Mouse (Mus musculus): ENCODE results near the gene Il2rb.
A peak's percentile ranks its signal among the peaks of the same experiment; 100 is the strongest.

Gene Il2rb

DNA sequence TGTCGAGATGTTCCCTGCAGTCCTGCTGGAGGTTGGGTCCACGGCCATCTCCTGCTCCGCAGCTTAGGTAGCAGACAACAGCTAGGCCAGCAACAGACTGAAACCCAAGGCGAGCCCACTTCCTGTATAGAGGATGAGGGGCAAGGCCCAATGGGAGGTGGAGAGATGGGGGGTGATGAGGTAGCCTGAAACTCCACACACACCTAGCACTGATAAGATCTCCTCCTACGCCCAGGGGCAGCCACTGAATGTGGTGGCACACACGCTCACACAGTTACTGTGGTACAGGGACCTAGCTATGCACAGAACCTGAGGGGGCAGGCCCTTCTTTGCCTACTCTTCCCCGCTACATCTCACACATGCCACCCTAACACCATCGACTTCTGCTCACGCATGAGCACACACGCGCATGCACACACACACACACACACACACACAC lies at the start of gene Il2rb:
Gene Il2rb, minus strand, starts transcription at position 304 of the 439 bp plus-strand sequence.
- no peak for DNase-seq

DNA sequence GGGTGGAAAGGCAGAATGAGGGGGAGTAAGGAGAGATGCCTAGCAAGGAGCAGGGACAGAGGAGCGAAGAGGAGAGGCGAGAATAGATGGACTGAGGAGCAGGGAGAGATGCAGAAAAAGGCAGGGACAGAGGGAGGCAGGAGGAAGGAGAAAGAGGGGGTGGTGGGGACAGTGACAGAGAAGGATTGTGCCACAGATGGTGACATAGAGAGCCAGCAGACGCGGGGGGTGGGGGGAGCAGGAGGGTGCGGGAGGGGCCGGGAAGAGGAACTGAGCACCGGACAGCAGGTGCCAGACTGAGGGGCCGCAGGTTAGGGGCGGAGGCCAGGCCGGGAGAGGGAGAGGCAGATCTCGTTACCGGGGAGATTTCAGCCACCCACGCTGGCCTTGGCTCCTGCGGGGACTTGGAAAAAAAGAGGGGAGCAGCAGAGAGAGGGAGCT lies 49.5 kb upstream of the Il2rb start, which contains the start of gene Sstr3:
Gene Sstr3, minus strand, starts transcription at position 125 of the 441 bp plus-strand sequence.
- no peak for DNase-seq

DNA sequence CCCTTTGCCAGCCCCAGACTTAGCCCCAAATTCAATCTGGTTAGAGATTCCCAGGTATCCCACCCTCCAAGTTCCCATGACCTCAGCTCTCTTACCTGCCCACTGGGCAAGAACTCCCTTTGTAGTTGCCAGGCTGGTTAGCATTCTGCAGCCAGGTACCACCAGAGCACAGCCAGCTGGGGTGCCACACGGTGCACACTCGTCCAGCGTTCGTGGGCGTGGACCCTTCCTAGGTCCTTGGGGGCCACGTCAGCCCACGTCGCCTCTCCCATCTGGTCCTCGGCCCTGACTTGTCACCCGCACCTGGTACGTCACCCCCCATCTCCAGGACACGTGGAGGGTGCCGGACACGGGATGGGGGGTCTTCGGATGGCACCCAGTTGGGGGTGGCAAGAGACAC lies 49.0 kb upstream of the Il2rb start:
- no peak for DNase-seq

DNA sequence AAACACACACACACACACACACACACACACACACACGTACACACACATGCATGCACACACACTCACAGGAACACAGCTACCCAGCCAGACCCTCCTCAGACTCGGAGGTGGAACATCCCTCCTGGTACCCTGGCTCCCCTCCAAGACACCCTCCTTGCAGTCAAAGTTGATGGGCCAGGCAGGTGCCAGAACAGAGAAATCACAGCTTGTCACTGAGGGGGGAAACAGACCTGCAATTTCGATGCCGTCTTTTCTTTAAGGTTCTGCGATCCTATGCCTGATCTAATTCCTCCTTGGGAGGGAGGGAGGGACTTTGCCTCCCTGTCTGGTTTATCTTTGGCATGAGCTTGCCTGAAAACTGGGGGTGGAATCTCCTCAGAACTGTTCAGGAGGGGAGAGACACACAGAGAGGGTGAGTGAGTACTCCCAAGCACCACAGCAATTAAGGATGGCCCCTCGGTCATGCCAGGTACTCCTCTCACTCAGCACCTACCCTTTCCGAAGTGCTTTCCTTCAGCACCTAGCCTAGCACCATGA lies 47.8 kb upstream of the Il2rb start:
- no peak for DNase-seq

DNA sequence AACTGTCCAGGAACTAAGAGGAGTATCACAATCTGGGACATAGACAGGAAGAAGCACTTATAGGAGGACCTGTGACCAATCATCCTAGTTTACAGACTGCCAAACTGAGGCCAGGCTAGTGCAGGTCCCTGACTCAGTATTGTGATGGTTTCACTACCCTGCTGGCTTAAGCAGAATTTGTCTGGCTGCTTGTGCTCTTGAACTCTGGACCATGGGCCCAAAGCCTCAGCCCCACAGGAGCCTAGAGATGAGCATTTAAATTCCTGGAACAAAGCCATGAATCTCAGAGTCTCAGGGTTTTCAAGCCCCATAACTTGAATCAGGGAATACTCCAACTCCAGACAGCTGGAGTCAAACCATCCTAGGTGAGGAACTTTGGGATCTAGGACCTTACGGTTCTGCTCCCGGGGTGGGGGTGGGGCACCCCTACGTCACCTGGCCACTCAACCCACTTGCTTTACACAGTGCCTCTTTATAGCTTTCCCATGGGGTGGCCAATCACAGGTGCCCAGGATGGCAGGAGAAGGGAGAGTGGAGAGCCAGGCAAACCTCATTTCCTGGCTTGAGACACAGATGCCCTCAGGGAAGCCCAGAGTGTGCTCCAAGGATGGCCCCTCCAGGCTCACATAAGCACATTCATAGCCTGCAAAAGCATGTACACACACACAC lies 47.2 kb upstream of the Il2rb start:
- DNase-seq: peak; percentile 6

DNA sequence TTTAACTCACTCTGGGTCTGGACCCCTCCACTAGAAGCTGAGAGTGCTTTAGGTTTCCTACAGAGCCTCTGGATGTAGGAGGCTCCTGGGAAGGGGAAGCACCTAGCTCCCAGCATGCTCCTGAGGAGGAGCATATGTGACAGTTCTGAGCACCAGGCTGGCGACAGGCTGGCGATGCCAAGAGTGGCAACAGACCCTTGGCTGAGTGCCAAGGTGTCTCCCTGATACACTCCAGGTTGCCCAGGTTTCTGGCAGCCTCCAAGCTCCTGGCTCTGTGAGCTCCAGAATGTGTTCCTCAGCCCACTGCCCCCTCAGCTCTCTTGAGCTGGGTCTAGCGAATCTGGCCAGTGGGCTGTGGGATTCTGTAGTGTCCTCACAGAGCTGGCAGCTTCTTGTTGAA lies 46.5 kb upstream of the Il2rb start:
- peak; percentile 15 for DNase-seq

DNA sequence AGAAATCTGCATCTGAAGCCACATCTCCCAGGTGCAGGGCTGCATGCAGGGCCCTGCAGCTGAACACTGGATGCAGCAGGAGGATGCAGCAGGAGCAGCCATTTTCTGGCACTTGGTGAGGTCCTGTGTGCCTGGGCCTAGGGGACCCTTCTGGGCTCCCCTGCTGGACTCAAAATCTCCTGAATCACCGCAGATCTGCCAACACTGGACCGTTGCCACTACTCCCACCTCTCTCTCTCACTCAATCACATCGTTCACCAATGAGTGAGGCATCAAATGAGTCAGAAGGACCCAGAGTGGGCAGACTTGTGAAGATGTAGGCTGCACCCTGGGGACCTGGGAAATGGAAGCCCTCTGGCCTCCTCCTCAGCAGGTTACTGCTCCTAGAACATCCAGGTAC lies 46.0 kb upstream of the Il2rb start:
- no peak for DNase-seq

DNA sequence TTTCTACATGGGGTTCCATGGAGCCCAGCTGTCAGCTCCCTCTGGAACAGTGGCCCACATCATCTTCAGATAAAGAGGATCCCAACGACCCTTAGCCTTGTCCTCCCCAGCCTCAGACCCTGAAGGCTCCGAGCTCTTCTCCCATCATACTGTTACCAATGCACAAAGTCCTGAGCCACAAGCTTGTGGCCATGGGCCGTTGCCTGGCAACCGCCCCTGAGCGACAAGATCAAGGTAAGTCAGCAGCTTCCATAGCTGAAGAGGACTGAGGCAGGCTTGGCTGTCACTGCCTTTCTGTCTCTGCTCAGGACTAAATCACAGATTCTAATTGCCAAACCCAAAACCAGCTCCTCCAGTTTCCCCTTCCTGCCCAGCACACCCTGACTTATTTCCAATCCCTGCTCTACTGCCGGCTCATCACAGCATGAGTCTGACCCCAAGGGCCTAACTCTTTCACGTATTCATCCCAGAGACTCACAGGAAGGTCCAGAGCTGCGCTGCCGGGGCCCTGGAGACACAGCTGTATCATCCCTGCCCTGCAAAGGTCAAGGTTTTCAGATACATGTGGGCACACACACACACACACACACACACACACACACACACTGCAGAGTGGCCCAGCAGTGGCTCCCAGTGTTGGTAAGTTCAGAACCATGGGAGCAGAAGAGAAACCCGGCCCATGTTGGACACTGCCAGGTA lies 40.8 kb upstream of the Il2rb start:
- DNase-seq: no peak

DNA sequence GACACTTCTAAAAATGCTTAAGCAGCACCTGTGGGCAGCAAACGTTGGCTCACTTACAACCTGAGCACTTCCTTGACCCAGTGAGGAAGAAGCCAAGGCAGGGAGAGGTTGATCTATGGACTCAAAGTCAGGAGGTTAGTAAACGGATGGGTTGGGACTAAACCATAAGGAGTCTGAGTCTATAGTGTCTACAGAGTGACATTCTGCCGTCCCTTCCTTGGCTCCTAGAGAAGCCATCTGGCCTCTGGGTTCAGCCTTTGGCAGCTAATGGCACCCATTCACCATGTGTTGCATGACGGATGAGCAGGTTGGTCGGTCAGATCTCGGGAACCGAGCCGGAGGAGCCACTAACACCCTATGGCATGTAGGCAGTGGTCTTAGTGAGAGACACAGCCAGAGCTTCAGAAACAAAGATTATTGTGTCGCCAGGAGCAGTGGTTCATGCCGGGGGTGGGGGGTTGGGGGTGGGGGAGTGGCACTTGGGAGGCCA lies 38.3 kb upstream of the Il2rb start:
- DNase-seq: no peak

DNA sequence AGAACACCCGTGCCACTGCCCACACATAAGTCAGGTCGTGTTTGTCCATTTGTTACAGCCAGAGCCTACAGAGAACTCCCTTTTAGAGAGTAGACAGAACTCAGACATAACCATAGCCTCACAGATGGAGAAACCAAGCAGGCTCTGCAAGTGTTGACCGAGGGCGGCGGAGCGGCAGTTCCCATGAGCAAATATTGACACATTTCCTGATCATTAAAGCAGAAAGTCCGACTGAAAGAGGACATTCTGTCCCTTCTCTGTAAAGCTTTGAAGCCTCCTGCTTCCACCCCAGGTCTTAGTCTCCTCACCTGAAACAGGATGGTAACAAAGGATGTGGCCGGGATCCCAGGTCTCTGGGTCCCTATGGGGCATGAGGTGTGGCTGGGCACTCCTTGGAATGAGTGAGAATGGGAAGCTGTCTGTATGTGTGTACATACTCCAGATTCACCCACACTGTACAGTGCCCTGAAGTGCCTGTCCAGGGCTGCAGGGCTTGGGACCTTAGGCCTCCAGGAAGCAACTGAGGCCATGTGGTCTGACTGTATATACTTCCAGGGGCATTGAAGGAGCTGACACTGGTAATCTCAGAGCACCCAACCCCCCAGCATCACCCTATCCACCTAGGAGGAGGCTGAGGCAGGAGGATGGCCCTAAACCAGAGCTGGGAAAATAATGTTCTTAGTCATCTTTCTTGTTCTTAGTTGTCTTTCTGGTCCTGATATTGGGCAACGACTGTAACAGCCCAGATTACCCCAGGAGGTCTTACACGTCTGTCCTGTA lies 37.7 kb upstream of the Il2rb start:
- peak; percentile 78 for DNase-seq

DNA sequence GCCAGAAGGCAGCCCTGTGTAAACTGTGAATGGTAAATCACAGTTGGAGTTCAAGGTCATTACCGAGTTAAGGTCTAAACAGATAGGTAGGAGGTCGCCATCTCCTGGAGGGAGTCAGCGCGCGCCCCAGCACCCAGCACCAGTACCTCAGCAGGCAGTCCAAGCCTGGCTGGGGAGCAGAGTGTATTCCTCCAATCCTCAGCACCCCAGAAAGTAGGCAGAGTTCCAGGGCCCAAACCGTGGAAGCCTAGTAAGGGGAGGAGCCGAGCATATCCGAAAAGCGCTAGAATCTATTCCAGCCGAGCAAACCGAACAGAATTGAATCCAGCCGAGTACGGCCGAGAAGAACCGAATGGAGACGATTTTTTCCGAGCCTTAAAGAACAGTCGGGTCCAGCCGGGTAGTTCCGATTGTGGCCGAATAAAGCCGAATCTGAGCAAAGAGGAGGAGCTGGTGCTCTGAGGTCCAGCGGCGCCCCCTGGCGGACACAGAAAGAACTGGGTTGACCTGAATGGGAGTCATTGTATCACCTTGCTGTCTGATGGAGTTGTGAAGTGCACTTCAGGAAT lies 36.9 kb upstream of the Il2rb start:
- DNase-seq: peak; percentile 99

DNA sequence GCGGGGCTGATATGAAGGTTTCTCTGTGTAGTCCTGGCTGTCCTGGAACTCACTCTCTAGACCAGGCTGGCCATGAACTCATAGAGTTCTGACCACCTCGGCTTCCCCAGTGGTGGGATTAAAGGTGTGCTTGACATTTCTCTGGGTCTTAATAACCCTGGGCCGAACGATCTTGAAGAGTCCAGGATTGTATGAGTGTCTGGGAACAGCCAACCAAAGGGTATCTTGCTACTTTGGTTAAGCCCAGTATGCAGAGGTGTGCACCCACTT lies 36.3 kb upstream of the Il2rb start:
- DNase-seq: no peak

DNA sequence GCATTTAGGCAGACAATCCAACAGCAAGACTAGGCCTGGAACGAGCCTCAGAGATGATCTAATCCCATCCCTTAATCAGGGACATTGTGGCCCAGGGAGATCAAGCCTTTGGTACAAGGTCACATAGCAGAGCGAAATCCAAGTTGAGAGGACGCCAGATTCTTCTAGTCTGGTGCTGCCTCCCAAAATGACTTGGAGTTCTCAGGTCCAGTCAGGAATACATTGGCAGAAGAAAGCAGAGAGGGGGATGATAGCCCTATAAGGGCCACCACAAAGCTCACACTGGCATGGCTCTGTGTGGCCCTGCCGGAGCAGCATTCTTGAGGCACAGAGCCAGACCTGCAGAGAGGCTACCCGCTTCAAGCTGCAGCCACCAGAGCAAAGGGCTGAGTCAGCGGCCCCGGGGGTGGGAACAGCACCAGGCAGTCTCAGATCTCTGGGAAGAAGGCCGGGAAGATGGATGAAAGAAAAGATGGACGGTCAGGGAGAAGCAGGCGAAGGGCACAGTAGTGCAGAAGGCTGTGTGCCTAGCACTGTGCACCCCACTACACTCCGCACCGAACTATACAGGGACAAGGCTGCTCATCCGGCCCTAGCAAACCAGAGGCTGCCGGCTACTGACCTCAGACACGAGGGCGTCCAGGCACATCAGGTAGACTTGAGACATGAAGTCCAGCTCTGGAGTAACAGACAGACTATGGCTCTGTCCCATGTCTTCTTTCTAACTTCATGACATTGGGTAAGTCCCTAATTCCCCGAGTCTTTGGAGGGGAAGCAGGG lies 35.8 kb upstream of the Il2rb start, which contains the start of gene C1qtnf6:
Gene C1qtnf6, minus strand, starts transcription at position 746 of the 780 bp plus-strand sequence.
- peak; percentile 74 for DNase-seq

DNA sequence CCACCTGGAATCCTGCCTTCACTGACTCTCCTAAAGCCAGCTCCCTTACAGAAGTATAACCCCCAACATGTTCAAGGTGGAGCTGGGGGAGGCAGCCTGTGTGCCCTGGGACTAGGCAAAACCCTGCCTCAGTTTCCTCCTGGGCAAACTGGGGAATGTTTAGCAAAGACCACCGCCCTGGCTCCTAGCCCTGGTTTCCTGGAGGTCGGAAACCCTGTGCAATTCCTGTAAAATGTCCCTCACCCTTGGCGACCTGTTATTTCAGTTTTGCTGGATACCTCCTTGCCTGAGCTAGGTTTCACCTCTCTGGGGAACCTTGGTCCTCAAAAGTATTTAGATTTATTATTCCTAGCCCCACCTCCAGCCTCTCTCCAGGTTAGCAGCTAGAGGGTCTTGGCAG lies 35.1 kb upstream of the Il2rb start:
- DNase-seq: no peak

DNA sequence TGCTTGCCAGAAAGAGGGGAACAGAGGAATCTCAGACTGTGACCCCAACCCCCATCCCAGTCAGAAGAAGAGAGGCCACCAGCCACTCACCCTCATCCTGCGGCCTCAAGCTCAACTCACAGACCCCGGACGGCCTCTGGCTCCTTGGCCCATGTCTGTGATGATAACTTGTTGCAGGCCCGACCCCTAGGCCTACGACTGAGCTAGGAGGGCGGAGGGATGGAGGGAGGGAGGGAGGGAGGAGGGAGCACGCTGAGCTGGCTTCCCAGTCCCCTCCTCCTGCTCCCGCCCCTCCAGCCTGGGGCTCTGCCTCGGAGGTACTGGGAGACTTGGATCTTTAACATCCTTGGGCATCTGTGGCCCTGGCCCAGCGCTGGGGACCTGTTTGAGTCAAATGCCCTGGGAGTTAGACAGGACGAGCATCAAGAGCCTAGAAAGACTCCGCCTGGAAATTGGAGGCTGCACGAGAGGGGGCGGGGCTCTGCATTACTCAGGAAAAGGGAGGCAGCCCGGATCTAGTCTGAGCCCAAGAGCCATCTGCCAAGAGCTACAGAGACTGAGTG lies 34.4 kb upstream of the Il2rb start:
- DNase-seq: peak; percentile 76

DNA sequence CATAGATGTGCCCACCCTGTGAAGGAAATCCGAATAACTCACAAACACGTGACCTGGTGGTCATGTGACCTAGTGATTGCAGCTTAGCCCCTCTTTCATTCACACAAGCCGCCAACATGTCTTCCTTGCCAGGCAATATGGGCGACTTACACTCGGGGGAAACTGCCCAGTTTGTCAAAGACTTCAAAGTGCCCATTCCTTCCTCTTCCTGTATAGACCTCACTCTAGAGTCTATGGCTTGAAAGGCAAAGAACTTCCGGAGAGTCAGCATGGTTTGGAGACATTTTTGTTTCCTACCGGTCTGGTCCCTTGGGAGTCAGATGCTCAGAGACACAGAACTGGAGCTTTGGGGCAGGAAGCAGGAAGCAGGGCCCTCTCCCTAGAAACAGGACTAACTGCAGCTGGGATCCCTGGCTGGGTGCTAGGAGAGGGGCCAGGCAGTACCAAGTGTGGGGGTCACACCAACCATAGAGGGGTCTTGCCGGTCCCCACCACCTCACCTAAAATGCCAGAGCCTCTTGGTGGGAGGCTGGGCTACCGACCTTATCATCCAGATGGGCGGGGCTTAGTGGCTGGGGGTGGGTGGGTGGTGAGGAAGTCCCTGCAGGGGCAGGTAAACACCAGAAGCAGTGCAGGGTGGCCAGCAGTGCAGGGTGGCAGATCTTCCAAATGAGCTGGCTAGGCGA lies 33.8 kb upstream of the Il2rb start:
- DNase-seq: peak; percentile 42

DNA sequence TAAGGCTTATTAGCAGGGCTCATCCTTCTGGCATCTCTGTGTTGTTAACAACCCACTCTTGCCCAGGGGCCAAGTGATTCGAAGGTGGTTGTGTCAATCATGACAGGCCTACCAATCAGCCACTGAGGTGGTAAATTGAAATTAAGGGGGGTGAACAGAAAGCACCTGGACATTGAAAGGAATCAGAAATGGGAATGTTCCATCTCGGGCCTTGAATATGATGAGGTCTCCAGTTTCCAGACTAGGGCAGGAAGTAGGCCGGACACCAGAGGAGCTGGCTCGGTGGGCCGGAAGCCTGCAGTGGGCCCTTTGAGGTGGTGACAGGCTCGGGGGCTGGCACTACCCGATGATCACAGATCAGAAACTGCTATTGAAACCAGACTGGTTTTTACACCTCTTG lies 32.9 kb upstream of the Il2rb start:
- DNase-seq: peak; percentile 59

DNA sequence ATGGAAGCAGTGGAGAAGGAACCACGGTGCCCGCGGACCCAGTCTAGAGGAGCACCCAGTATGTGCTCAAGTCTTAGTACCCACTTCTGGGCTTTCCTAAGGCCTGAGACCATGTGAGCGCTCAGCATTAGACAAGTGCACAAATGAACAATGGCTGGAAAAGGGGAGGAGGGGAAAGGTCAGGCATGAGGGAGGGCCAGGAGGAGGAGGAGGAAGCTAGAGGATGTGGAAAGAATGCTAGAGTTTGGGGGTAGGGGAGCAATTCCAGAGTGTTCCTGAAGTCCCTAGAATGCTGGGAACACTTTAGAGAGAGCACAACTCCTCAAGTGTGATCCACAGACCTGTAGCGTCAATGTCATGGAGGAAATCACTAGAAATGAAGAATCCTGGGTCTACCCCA lies 29.1 kb upstream of the Il2rb start:
- no peak for DNase-seq

DNA sequence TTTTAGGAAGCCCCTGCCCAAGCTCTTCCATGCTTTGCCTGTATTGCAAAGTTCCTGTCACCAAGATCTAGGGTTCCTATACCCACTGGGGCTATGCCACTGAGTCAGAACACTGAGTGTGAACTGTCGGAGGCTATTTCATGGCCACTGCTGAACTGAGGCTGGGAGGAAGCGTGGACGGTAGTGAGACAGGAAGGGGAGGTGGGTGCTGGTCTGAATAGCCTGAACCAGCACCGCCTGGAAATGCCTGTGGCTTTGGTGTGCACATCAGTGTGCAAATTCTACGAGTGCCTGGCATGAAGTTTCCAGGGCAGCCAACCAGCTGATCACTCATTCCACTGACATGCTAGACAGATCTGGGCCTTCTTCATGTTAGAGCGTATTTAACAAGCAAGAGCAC lies 26.8 kb upstream of the Il2rb start:
- no peak for DNase-seq

DNA sequence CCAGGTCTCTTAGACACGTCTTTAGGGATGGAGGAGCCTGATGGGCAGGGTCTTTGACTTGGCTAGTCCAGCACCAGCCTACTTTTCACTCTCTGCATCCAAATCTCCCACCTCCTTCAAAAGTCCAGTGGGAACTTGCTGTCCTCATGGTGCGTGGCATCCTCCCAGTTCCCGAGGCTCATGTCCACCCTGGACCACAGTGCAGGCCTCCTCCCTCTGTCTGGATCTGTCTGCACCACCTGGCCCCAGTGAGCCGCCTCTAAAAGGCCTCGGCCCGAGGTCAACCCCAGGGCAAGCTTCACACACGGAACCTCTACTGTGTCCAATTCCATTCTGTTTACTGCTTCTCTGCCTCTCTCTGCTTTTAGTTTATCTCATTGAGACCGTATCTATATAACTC lies 26.3 kb upstream of the Il2rb start:
- peak; percentile 12 for DNase-seq

DNA sequence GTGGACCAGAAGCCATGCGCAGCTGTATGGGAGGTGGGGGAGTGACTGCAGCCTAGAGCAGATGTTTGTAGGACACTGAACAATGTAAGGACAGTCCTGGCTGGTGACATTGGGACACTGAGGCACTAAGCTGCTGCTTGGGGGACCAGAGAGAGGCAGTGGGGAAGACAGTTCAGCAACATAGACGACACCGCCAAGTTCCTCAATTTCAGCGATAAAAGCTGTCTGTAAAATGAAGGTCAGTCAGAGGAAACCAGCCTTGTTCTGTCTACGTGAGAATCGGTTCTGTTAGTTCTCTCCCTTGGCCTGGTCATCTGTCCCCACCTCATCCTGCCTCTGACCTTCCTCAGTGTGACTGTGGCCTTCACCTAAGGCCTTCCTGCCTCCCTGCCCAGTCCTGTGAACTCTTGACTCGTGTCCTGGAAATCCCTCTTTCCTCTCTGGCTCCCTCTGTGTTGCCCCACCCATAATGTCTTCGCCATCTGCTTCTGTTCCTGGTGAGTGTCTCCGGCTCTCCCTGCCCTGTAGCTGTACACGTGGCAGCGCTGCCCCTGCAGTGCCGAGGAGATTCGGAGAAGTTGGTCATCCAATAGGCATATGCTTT lies 25.1 kb upstream of the Il2rb start:
- DNase-seq: peak; percentile 44
